In genomic region chr3:60292142-60292541, GRCm38 (mm10) we compare ENCODE assay signal across 12 mouse cellular contexts.
A peak's percentile ranks its signal among the peaks of the same experiment; 100 is the strongest.
DNase-seq lines count a peak whose midpoint lies in the region; ATAC-seq lines count a peak whose summit lies in the region.
"Had no signal": no experiment of that assay in that cellular context is flagged by ENCODE, and none has a peak within 500 bp of the region (broad histone marks: within the 10 kb centered on the region; RNA-seq: fewer than 3 reads in every experiment).

No protein-coding gene starts in this region.

- no peak overlapping the region for H3K4me2 ChIP-seq in forebrain, embryonic 13.5 days

- DNase-seq in forebrain, embryonic 10.5 days (ENCODE audit: extremely low spot score, low spot score) = no peak
- peak; percentile 37 for DNase-seq in right cerebral cortex, adult 18-20 months
- DNase-seq in right cerebral cortex, postnatal 14 days = no peak
- peak; percentile 18 to 32 for DNase-seq in left cerebral cortex, postnatal 36 days (ENCODE audit: low spot score in 2 of 2)
- no peak for DNase-seq in kidney, adult 8-10 months
- no peak for DNase-seq in spleen, adult 12 weeks (ENCODE audit: low spot score)
- DNase-seq in thymus, postnatal 14 days = no peak
- DNase-seq: B cell, adult 2 months; kidney, postnatal 4 days; lung, postnatal 36 days had no signal

- H3K4me1 ChIP-seq in forebrain, embryonic 13.5 days = no peaks in the 10 kb centered on the region
- no peaks in the 10 kb centered on the region for H3K4me1 ChIP-seq in forebrain, embryonic 10.5 days

- ATAC-seq in forebrain, embryonic 13.5 days = peak; percentile 81
- ATAC-seq: activated CD4-positive, CD25-positive, alpha-beta regulatory T cell, adult 4 months had no signal

- no peak overlapping the region for H3K9ac ChIP-seq in forebrain, embryonic 13.5 days

- H3K27me3 ChIP-seq in forebrain, embryonic 13.5 days = no peaks in the 10 kb centered on the region
- H3K27me3 ChIP-seq in forebrain, embryonic 10.5 days (ENCODE audit: poor library complexity, severe bottlenecking) = no peaks in the 10 kb centered on the region

- H3K9me3 ChIP-seq in forebrain, embryonic 13.5 days (replicated peaks) = no peaks in the 10 kb centered on the region
- H3K9me3 ChIP-seq in forebrain, embryonic 10.5 days = no peaks in the 10 kb centered on the region

- 81% methylated on average over 2 of the region's 2 CpGs for WGBS in forebrain, embryonic 13.5 days
- 88% methylated on average over 2 of the region's 2 CpGs for WGBS in forebrain, embryonic 10.5 days

- H3K4me3 ChIP-seq in forebrain, embryonic 13.5 days = no peak overlapping the region
- H3K4me3 ChIP-seq in forebrain, embryonic 10.5 days = no peak overlapping the region

- intact Hi-C loops in left cerebral cortex, postnatal 36 days (cut with DNase I) = no loop called here

- no peaks in the 10 kb centered on the region for H3K36me3 ChIP-seq in forebrain, embryonic 13.5 days (ENCODE audit: poor library complexity, severe bottlenecking)
- H3K36me3 ChIP-seq in forebrain, embryonic 10.5 days (replicated peaks) = no peaks in the 10 kb centered on the region

- H3K27ac ChIP-seq in forebrain, embryonic 13.5 days = no peak overlapping the region
- H3K27ac ChIP-seq in forebrain, embryonic 10.5 days = no peak overlapping the region

Comparison
In these comparisons a context has a peak if more than half of its experiments do, and no peak if none do; other contexts are left out.
1. DNase-seq: peak in right cerebral cortex, adult 18-20 months (single experiment) and left cerebral cortex, postnatal 36 days (2 of 2); none in forebrain, embryonic 10.5 days (single experiment), right cerebral cortex, postnatal 14 days (single experiment), kidney, adult 8-10 months (0 of 2), spleen, adult 12 weeks (single experiment) and thymus, postnatal 14 days (single experiment).